Mouse (Mus musculus): Measurements from ENCODE around the gene Olfr112. TPM values are rescaled to one million over a fixed set of nuclear protein-coding genes. Genes with fewer than 3 reads are reported as not detected.

The Olfr112 gene
- total and polyA plus RNA-seq, 3 experiments, result not detected

DNA sequence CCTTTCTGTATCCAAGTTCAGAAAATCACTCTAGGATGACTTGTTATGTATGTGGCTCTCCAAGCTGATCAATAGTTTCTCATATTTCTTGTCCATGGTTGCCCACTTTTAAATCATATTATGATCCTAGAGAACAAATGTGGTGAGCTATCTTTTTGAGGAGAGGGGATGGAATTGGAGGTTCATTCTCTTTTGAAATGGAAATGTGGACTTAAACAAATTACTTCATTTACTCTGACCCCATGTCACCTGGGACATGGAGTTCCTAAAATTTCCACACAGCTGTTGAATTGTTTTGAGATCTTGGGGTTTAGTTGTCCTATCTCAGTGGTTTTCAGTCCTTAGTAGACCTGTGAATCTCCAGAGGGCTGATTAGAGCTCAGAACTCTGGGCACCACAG, 8.3 kb upstream of the Olfr112 start, which contains the start of gene Olfr113:
TSS of gene Olfr113 (minus strand) at position 101 of the 400 bp plus-strand sequence.
- no peaks in the 10 kb centered on the region for H3K9me3 ChIP-seq (replicated peaks; ENCODE audit: insufficient read depth, low read length)
- no peaks in the 10 kb centered on the region for H3K36me3 ChIP-seq (ENCODE audit: control insufficient read depth in 1 of 2, insufficient read depth in 2 of 2, low read length in 2 of 2)
- H3K9ac ChIP-seq (ENCODE audit: control insufficient read depth, low read depth, low read length, poor library complexity, severe bottlenecking), result no peak within 1 kb of the TSS
- no peak within 1 kb of the TSS for H3K4me3 ChIP-seq (ENCODE audit: control insufficient read depth in 1 of 2, insufficient read depth in 1 of 2, low read depth in 2 of 2, low read length in 2 of 2)
- no peak for DNase-seq (ENCODE audit: low read depth, low spot score)
- no peaks in the 10 kb centered on the region for H3K4me1 ChIP-seq (ENCODE audit: control insufficient read depth in 1 of 2, insufficient read depth in 2 of 2, low read length in 2 of 2)
- TF ChIP-seq POLR2AphosphoS5 (IDR thresholded peaks at IDR 0.05; ENCODE audit: borderline replicate concordance, low read depth, low read length), result no peak
- no peak for TF ChIP-seq HCFC1 (IDR thresholded peaks at IDR 0.05; ENCODE audit: low read depth, low read length)
- TF ChIP-seq ELF1 (IDR thresholded peaks at IDR 0.05; ENCODE audit: low read depth, low read length), result no peak
- no peak for TF ChIP-seq JUND (IDR thresholded peaks at IDR 0.05; ENCODE audit: low read depth, low read length)
- no peak for TF ChIP-seq MYC (IDR thresholded peaks at IDR 0.05; ENCODE audit: low read depth, low read length)
- H3K27ac ChIP-seq (ENCODE audit: control insufficient read depth, low read depth, low read length), result no peak within 1 kb of the TSS
- H3K79me2 ChIP-seq (ENCODE audit: control insufficient read depth, insufficient read depth, low read length, poor library complexity), result no peaks in the 10 kb centered on the region
- no peaks in the 10 kb centered on the region for H3K27me3 ChIP-seq (ENCODE audit: control insufficient read depth in 1 of 2, insufficient read depth in 2 of 2, low read length in 2 of 2)

DNA sequence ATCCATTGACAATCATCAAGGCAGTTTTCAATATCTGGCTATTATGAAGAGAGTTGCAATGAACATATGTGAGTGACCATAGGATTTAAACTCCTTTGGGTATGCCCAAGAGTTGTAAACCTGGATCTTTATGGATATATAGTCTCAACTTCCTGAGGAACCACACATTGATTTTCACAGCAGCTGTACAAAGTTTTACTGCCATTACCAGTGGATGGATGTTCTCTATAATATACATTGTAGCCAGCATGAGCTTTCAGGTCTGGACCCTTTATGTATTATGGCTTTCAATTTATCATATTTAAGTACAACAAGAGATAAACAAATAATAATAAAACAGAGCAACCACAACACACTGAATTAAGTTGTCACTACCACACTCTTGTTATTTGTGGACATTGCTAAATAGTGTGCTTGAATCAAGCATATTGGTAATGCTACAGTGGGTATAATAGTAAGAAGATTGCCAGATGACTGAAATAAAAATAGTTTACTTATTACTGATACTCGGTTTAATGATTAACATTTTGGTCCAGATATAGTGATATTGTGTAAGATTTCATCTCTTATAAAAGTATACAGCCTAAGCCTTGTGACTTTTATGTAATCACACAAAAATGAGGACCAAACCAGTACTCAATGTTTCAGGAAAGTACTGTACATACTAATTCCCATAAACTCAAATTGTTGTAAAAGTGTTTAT, 10.2 kb downstream of the Olfr112 start:
- no peak overlapping the region for H3K9ac ChIP-seq (ENCODE audit: control insufficient read depth, low read depth, low read length, poor library complexity, severe bottlenecking)
- no peak overlapping the region for H3K4me3 ChIP-seq (ENCODE audit: control insufficient read depth in 1 of 2, insufficient read depth in 1 of 2, low read depth in 2 of 2, low read length in 2 of 2)
- no peaks in the 10 kb centered on the region for H3K27me3 ChIP-seq (ENCODE audit: control insufficient read depth in 1 of 2, insufficient read depth in 2 of 2, low read length in 2 of 2)
- TF ChIP-seq E2F4 (IDR thresholded peaks at IDR 0.05; ENCODE audit: borderline replicate concordance, low read depth, low read length), result no peak
- TF ChIP-seq ZC3H11A (IDR thresholded peaks at IDR 0.05; ENCODE audit: low read depth, low read length), result no peak
- TF ChIP-seq TBP (IDR thresholded peaks at IDR 0.05; ENCODE audit: low read depth, low read length), result no peak
- no peak for TF ChIP-seq NRF1 (IDR thresholded peaks at IDR 0.05; ENCODE audit: insufficient read depth, low read depth, low read length, poor library complexity, severe bottlenecking)
- TF ChIP-seq ELF1 (IDR thresholded peaks at IDR 0.05; ENCODE audit: low read depth, low read length), result no peak
- TF ChIP-seq MXI1 (IDR thresholded peaks at IDR 0.05; ENCODE audit: low read depth, low read length), result no peak
- TF ChIP-seq JUND (IDR thresholded peaks at IDR 0.05; ENCODE audit: low read depth, low read length), result no peak
- TF ChIP-seq GABPA (IDR thresholded peaks at IDR 0.05; ENCODE audit: low read depth, low read length), result no peak
- no peak for TF ChIP-seq CHD1 (IDR thresholded peaks at IDR 0.05; ENCODE audit: low read depth, low read length)
- TF ChIP-seq TCF12 (IDR thresholded peaks at IDR 0.05; ENCODE audit: low read depth, low read length), result no peak
- no peak for TF ChIP-seq SIN3A (IDR thresholded peaks at IDR 0.05; ENCODE audit: low read length)
- no peak for TF ChIP-seq MYB (IDR thresholded peaks at IDR 0.05; ENCODE audit: low read depth, low read length)
- TF ChIP-seq USF1 (IDR thresholded peaks at IDR 0.05; ENCODE audit: low read depth, low read length), result no peak
- H3K27ac ChIP-seq (ENCODE audit: control insufficient read depth, low read depth, low read length), result no peak overlapping the region
- no peaks in the 10 kb centered on the region for H3K9me3 ChIP-seq (replicated peaks; ENCODE audit: insufficient read depth, low read length)
- no peaks in the 10 kb centered on the region for H3K79me2 ChIP-seq (ENCODE audit: control insufficient read depth, insufficient read depth, low read length, poor library complexity)
- DNase-seq (ENCODE audit: low read depth, low spot score), result no peak
- no peaks in the 10 kb centered on the region for H3K4me1 ChIP-seq (ENCODE audit: control insufficient read depth in 1 of 2, insufficient read depth in 2 of 2, low read length in 2 of 2)
- H3K36me3 ChIP-seq (ENCODE audit: control insufficient read depth in 1 of 2, insufficient read depth in 2 of 2, low read length in 2 of 2), result no peaks in the 10 kb centered on the region

Measured in MEL (cell line).